ENCODE assay signal across 8 mouse cellular contexts in genomic region chr17:70835071-70835790, GRCm38 (mm10). TPM values are rescaled to one million over a fixed set of nuclear protein-coding genes. Genes with fewer than 3 reads are reported as not detected.
DNase-seq lines count a peak whose midpoint lies in the region; ATAC-seq and TF ChIP-seq lines count a peak whose summit lies in the region.

No protein-coding gene starts in this region.

- H3K27ac ChIP-seq in layer of hippocampus, adult 2 months, result peak overlapping the region; percentile 11; the same call in 1 of the 2 replicates
- peak overlapping the region; percentile 45; the same call in 1 of the 2 replicates for H3K27ac ChIP-seq in embryonic facial prominence, embryonic 10.5 days (replicated peaks)
- H3K27ac ChIP-seq in neural tube, embryonic 12.5 days, result no peak overlapping the region

- peaks cover 20% of the 10 kb centered on the region for H3K4me1 ChIP-seq in embryonic facial prominence, embryonic 10.5 days
- H3K4me1 ChIP-seq in neural tube, embryonic 12.5 days, result no peaks in the 10 kb centered on the region

- peaks cover 44% of the 10 kb centered on the region for H3K27me3 ChIP-seq in embryonic facial prominence, embryonic 10.5 days (replicated peaks; ENCODE audit: low read depth, poor library complexity, severe bottlenecking)
- H3K27me3 ChIP-seq in neural tube, embryonic 12.5 days (replicated peaks), result no peaks in the 10 kb centered on the region

- no peaks in the 10 kb centered on the region for H3K9me3 ChIP-seq in embryonic facial prominence, embryonic 10.5 days
- no peaks in the 10 kb centered on the region for H3K9me3 ChIP-seq in neural tube, embryonic 12.5 days

- no peak for DNase-seq in layer of hippocampus, adult 2 months (ENCODE audit: low spot score in 2 of 2)
- no peak for DNase-seq in layer of hippocampus, adult 11-12 months (ENCODE audit: low spot score)
- DNase-seq in embryonic facial prominence, embryonic 10.5 days (ENCODE audit: low spot score), result no peak
- no peak for DNase-seq in right cerebral cortex, postnatal 36 days (ENCODE audit: low spot score in 2 of 2)
- DNase-seq in gastrocnemius, postnatal 10 days, result no peak
- DNase-seq in kidney, adult 18-20 months, result no peak

- WGBS in embryonic facial prominence, embryonic 10.5 days, result 3% methylated on average over 10 of the region's 10 CpGs
- 1% methylated on average over 10 of the region's 10 CpGs for WGBS in neural tube, embryonic 12.5 days

- ATAC-seq in inflammation-experienced regulatory T-cells, adult 6 months, result peak; percentile 53
- ATAC-seq in neural tube, embryonic 12.5 days (ENCODE audit: low FRiP score, low read depth), result peak; percentile 38; the same call in 1 of the 2 replicates

- peak overlapping the region; percentile 86 for H3K4me2 ChIP-seq in neural tube, embryonic 12.5 days (replicated peaks)

- H3K36me3 ChIP-seq in embryonic facial prominence, embryonic 10.5 days (replicated peaks), result peaks cover 39% of the 10 kb centered on the region
- 0 out of 2 replicates have a peak, but pooled peaks cover 2% of the 10 kb centered on the region for H3K36me3 ChIP-seq in neural tube, embryonic 12.5 days

- H3K4me3 ChIP-seq in layer of hippocampus, adult 2 months, result peak overlapping the region; percentile 43
- peak overlapping the region; percentile 56 for H3K4me3 ChIP-seq in embryonic facial prominence, embryonic 10.5 days
- H3K4me3 ChIP-seq in neural tube, embryonic 12.5 days, result peak overlapping the region; percentile 46

- no peak overlapping the region; the same call in 1 of the 2 replicates for H3K9ac ChIP-seq in neural tube, embryonic 12.5 days

- no peak for TF ChIP-seq CTCF in layer of hippocampus, adult 2 months (conservative IDR thresholded peaks at IDR 0.05)

RNA-seq across cellular contexts. Expression of gene Tgif1, which starts 18.1 kb away (rescaled TPM):
- 1 to 10 TPM; 1.4 to 1.7 TPM for total RNA-seq in layer of hippocampus, adult 2 months (2021)
- 110 and 112 TPM in 2 replicates for polyA plus RNA-seq in embryonic facial prominence, embryonic 10.5 days (2016; fragmentation: Nextera tagmentation; extraction: Ambion mirVana)
- 10 to 100 TPM; 44.9 to 73.0 (median 47.1) TPM for polyA plus RNA-seq in inflammation-experienced regulatory T-cells, adult 6 months (2017; shearing (Covaris generic))
- polyA plus RNA-seq in neural tube, embryonic 12.5 days (2016; fragmentation: Nextera tagmentation; extraction: Ambion mirVana), result 52.7 and 57.2 TPM in 2 replicates
- total RNA-seq in gastrocnemius, postnatal 10 days (2021), result 10 to 100 TPM in 1 of 2 experiments, 1 to 10 TPM in 1; 9.5 to 15.4 TPM
